Mouse (Mus musculus) midbrain, postnatal 0 days (tissue): Measurements from ENCODE around the gene Slc3a2. TPM values are rescaled to one million over a fixed set of nuclear protein-coding genes. Genes with fewer than 3 reads are reported as not detected.

Experiments used
- ATAC-seq: fragments of 200-750 bp; cut with Nextera tagmentation; 2 replicates; pipeline ENCODE4 v1.8.0; 2017; ENCODE audit warnings: moderate number of reproducible peaks, mild to moderate bottlenecking, moderate TSS enrichment, moderate library complexity; ENCODE audit not compliant: low FRiP score
- DNase-seq: peaks from one replicate; pipeline ENCODE4 v3.0.0-alpha.2; 2015; ENCODE audit warnings: low spot score
- H3K27ac ChIP-seq: fragments of 300-500 bp; sonication (generic); 2 replicates; pipeline ENCODE4 v1.5.1; 2014; ENCODE audit warnings: low read depth, mild to moderate bottlenecking, low read length, mixed read lengths
- H3K27me3 ChIP-seq: fragments of 300-500 bp; sonication (generic); 2 replicates; pipeline ENCODE4 v1.6.1; 2014; ENCODE audit warnings: low read length, control low read depth, mixed read lengths; ENCODE audit not compliant: insufficient read depth
- H3K36me3 ChIP-seq: fragments of 300-500 bp; sonication (generic); 2 replicates; pipeline ENCODE4 v1.6.1; 2014; ENCODE audit warnings: low read length, control low read depth, mixed read lengths; ENCODE audit not compliant: insufficient read depth
- H3K4me1 ChIP-seq: fragments of 300-500 bp; sonication (generic); 2 replicates; pipeline ENCODE4 v1.6.1; 2014; ENCODE audit warnings: mild to moderate bottlenecking, control low read depth, antibody characterized with exemption, low read length, mixed read lengths; ENCODE audit not compliant: insufficient read depth
- H3K4me2 ChIP-seq: fragments of 300-500 bp; sonication (generic); 2 replicates; pipeline ENCODE4 v1.6.1; 2014; ENCODE audit warnings: low read depth, mild to moderate bottlenecking, low read length, mixed read lengths; ENCODE audit not compliant: poor library complexity, severe bottlenecking
- H3K4me3 ChIP-seq: fragments of 300-500 bp; sonication (generic); 2 replicates; pipeline ENCODE4 v1.5.1; 2014; ENCODE audit warnings: low read depth, mild to moderate bottlenecking, low read length, moderate library complexity
- H3K9ac ChIP-seq: fragments of 300-500 bp; sonication (generic); replicated peaks from 2 replicates; pipeline ENCODE4 v1.6.1; 2014; ENCODE audit warnings: mild to moderate bottlenecking, low read length, moderate library complexity, mixed read lengths; ENCODE audit not compliant: poor library complexity, severe bottlenecking
- H3K9me3 ChIP-seq: fragments of 300-500 bp; sonication (generic); 2 replicates; pipeline ENCODE4 v1.6.1; 2016; ENCODE audit warnings: low read length, control low read depth
- CTCF ChIP-seq: IDR thresholded peaks from 2 replicates; pipeline ENCODE4 v1.5.1; 2016; ENCODE audit warnings: antibody characterized with exemption, mild to moderate bottlenecking
- WGBS: fragments of 180-500 bp; shearing (Covaris S2); extraction: QIAGEN DNeasy Blood & Tissue Kit; methylation state at CpG from one replicate; pipeline ENCODE4 v1.1.7; 2014; 5-methylcytosine and 5-hydroxymethylcytosine counted together
- polyA plus RNA-seq: library from polyadenylated mRNA; unstranded; fragments of >200 nt; fragmentation: Nextera tagmentation; extraction: Ambion mirVana; gene quantifications from 2 replicates; pipeline ENCODE4 v1.2.1, GENCODE M21; 2015
- total RNA-seq: library from RNA; depleted of rRNA; stranded (reverse); fragments of >200 nt; gene quantifications from 2 replicates; pipeline ENCODE4 v1.2.3, GENCODE M21; 2014; rRNA removed

Slc3a2 gene
- total RNA-seq = 111 and 133 TPM in 2 replicates
- polyA plus RNA-seq = 212 and 223 TPM in 2 replicates

- Histone ChIP-seq H3K27me3 (no peaks in the 10 kb centered on the region), H3K4me2 (peak within 1 kb of the TSS; percentile 62), H3K9me3 (no peaks in the 10 kb centered on the region), H3K9ac (peak within 1 kb of the TSS; percentile 92), H3K36me3 (peaks cover 11% of the 10 kb centered on the region; the same call in 1 of the 2 replicates), H3K27ac (peak within 1 kb of the TSS; percentile 97), H3K4me1 (peaks cover 10% of the 10 kb centered on the region; the same call in 1 of the 2 replicates), H3K4me3 (peak within 1 kb of the TSS; percentile 69)
- peak; percentile 100 for DNase-seq
- peak; percentile 95 for ATAC-seq
- TF ChIP-seq CTCF = no peak; the same call in 1 of the 2 replicates
- WGBS = under 1% methylated on average over 50 of the region's 50 CpGs
Observed at GRCm38 (mm10) chr19:8722907-8723573, at the start of gene Slc3a2. TSS of gene Slc3a2 (minus strand) at chr19:8723369.

- Histone ChIP-seq H3K27me3 (no peaks in the 10 kb centered on the region), H3K9me3 (no peaks in the 10 kb centered on the region; the same call in 1 of the 2 replicates), H3K4me1 (no peaks in the 10 kb centered on the region), H3K4me2 (peak within 1 kb of the TSS; percentile 69), H3K9ac (peak within 1 kb of the TSS; percentile 83), H3K27ac (peak within 1 kb of the TSS; percentile 89), H3K36me3 (peaks cover 34% of the 10 kb centered on the region), H3K4me3 (peak within 1 kb of the TSS; percentile 62)
- WGBS = 17% methylated on average over 29 of the region's 29 CpGs
- DNase-seq (peak; percentile 88), ATAC-seq (peak; percentile 48)
- TF ChIP-seq CTCF = peak; percentile 52
Observed at GRCm38 (mm10) chr19:8770567-8771270, 47.5 kb upstream of the Slc3a2 start, which contains the start of gene Tmem223. TSS of gene Tmem223 (plus strand) at chr19:8770996.

- H3K9me3 ChIP-seq = peaks cover 6% of the 10 kb centered on the region; the same call in 1 of the 2 replicates
- DNase-seq (no peak), ATAC-seq (no peak)
- H3K9ac ChIP-seq = no peak overlapping the region
- no peak overlapping the region for H3K27ac ChIP-seq
- H3K4me1 ChIP-seq = no peaks in the 10 kb centered on the region
- H3K4me2 ChIP-seq = no peak overlapping the region
- H3K36me3 ChIP-seq = peaks cover 63% of the 10 kb centered on the region
- no peaks in the 10 kb centered on the region for H3K27me3 ChIP-seq
- 97% methylated on average over 9 of the region's 9 CpGs for WGBS
- H3K4me3 ChIP-seq = no peak overlapping the region
- no peak for TF ChIP-seq CTCF
Observed at GRCm38 (mm10) chr19:8765562-8765961, 42.4 kb upstream of the Slc3a2 start.

GRCm38 (mm10) chr19:8763276-8763675 lies 40.1 kb upstream of the Slc3a2 start:
- Histone ChIP-seq H3K9me3 (peaks cover 6% of the 10 kb centered on the region; the same call in 1 of the 2 replicates), H3K27me3 (no peaks in the 10 kb centered on the region), H3K27ac (no peak overlapping the region), H3K4me1 (peaks cover 4% of the 10 kb centered on the region; the same call in 1 of the 2 replicates), H3K4me2 (no peak overlapping the region), H3K9ac (no peak overlapping the region), H3K36me3 (peaks cover 53% of the 10 kb centered on the region), H3K4me3 (no peak overlapping the region)
- ATAC-seq = no peak
- no peak for TF ChIP-seq CTCF
- WGBS = 94% methylated on average over 4 of the region's 4 CpGs
- no peak for DNase-seq

GRCm38 (mm10) chr19:8760757-8761156 lies 37.6 kb upstream of the Slc3a2 start:
- Histone ChIP-seq H3K9ac (no peak overlapping the region), H3K9me3 (peaks cover 6% of the 10 kb centered on the region; the same call in 1 of the 2 replicates), H3K36me3 (peaks cover 29% of the 10 kb centered on the region), H3K4me1 (peaks cover 13% of the 10 kb centered on the region; the same call in 1 of the 2 replicates), H3K4me3 (no peak overlapping the region), H3K4me2 (no peak overlapping the region), H3K27me3 (no peaks in the 10 kb centered on the region), H3K27ac (no peak overlapping the region)
- ATAC-seq = no peak
- DNase-seq = no peak
- 90% methylated on average over 2 of the region's 2 CpGs for WGBS
- no peak for TF ChIP-seq CTCF

- no peak overlapping the region for H3K4me2 ChIP-seq
- no peaks in the 10 kb centered on the region for H3K9me3 ChIP-seq
- no peak for TF ChIP-seq CTCF
- no peak overlapping the region for H3K27ac ChIP-seq
- peaks cover 16% of the 10 kb centered on the region; the same call in 1 of the 2 replicates for H3K4me1 ChIP-seq
- H3K36me3 ChIP-seq = peaks cover 17% of the 10 kb centered on the region
- H3K9ac ChIP-seq = no peak overlapping the region
- 87% methylated on average over 2 of the region's 2 CpGs for WGBS
- no peak for DNase-seq
- no peak overlapping the region for H3K4me3 ChIP-seq
- no peak for ATAC-seq
- H3K27me3 ChIP-seq = no peaks in the 10 kb centered on the region
Observed at GRCm38 (mm10) chr19:8758899-8759298, 35.7 kb upstream of the Slc3a2 start.
